Mouse (Mus musculus): ENCODE measurements around the gene Cse1l. TPM values are rescaled to one million over a fixed set of nuclear protein-coding genes. Genes with fewer than 3 reads are reported as not detected.
A peak's percentile ranks its signal among the peaks of the same experiment; 100 is the strongest.

The Cse1l gene
- polyA plus RNA-seq, 1 experiment from 2014 or later: 89.3 TPM

- no peak for ATAC-seq (ENCODE audit: low FRiP score, low read depth)
- 89% methylated on average over 7 of the region's 7 CpGs for WGBS
- H3K27me3 ChIP-seq: no peaks in the 10 kb centered on the region
Observed at GRCm38 (mm10) chr2:166990861-166991260, 85.0 kb downstream of the Cse1l start.

DNA sequence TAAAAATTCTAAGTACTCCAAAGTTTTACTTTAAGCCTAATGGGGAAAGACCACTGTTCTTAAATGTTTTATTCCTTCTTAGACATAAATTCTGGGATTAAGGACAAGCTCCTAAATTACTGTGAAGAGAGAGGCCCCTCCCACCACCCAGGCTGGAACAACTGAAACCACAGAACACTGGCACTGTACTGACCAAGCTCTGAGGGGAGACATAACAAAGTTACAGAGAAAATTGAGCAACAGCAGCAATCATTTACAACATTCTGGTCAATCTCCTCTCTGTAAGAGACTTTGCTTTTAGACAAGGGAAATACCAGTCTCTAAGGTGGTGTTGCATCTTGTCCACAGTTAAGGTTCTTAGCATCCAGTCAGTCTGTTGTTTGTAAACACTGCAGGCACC lies 86.1 kb downstream of the Cse1l start:
- Histone ChIP-seq H3K9ac (no peak overlapping the region), H3K4me1 (replicated peaks) (peaks cover 46% of the 10 kb centered on the region), H3K4me2 (no peak overlapping the region), H3K27ac (replicated peaks) (no peak overlapping the region), H3K4me3 (no peak overlapping the region), H3K36me3 (no peaks in the 10 kb centered on the region), H3K9me3 (no peaks in the 10 kb centered on the region), H3K27me3 (no peaks in the 10 kb centered on the region)
- no peak for ATAC-seq (ENCODE audit: low FRiP score, low read depth)

More at GRCm38 (mm10) chr2:166990861-166991260, 85.0 kb downstream of the Cse1l start:
- Histone ChIP-seq H3K9ac (no peak overlapping the region), H3K4me2 (no peak overlapping the region), H3K9me3 (no peaks in the 10 kb centered on the region), H3K36me3 (no peaks in the 10 kb centered on the region), H3K27ac (replicated peaks) (no peak overlapping the region), H3K4me1 (replicated peaks) (peaks cover 40% of the 10 kb centered on the region), H3K4me3 (no peak overlapping the region)

- 3% methylated on average over 28 of the region's 28 CpGs for WGBS
- Histone ChIP-seq H3K4me1 (replicated peaks) (peaks cover 43% of the 10 kb centered on the region), H3K4me2 (peak overlapping the region; percentile 68), H3K27ac (replicated peaks) (peak overlapping the region; percentile 98), H3K9me3 (no peaks in the 10 kb centered on the region), H3K27me3 (no peaks in the 10 kb centered on the region), H3K36me3 (no peaks in the 10 kb centered on the region), H3K9ac (peak overlapping the region; percentile 97), H3K4me3 (peak overlapping the region; percentile 91)
- ATAC-seq (ENCODE audit: low FRiP score, low read depth): peak; percentile 13
Observed at GRCm38 (mm10) chr2:166995021-166995795, 89.4 kb downstream of the Cse1l start.

Other genes starting within 250 kb of the Cse1l start
- 27.0 and 27.4 TPM in 2 replicates for gene Prex1, start 192.2 kb upstream of the Cse1l start, polyA plus RNA-seq (2015; fragmentation: Nextera tagmentation; extraction: Ambion mirVana)
- 9.5 and 10.9 TPM in 2 replicates for gene Trp53rkb, start 113.5 kb upstream of the Cse1l start, polyA plus RNA-seq (2015; fragmentation: Nextera tagmentation; extraction: Ambion mirVana)
- 4.6 and 5.6 TPM in 2 replicates for gene Arfgef2, start 100.5 kb upstream of the Cse1l start, polyA plus RNA-seq (2015; fragmentation: Nextera tagmentation; extraction: Ambion mirVana)
- gene Stau1, start 90.3 kb downstream of the Cse1l start, polyA plus RNA-seq (2015; fragmentation: Nextera tagmentation; extraction: Ambion mirVana): 107 and 113 TPM in 2 replicates
- 35.4 and 38.0 TPM in 2 replicates for gene Ddx27, start 109.2 kb downstream of the Cse1l start, polyA plus RNA-seq (2015; fragmentation: Nextera tagmentation; extraction: Ambion mirVana)
- 8.0 and 9.7 TPM in 2 replicates for gene Znfx1, start 157.0 kb downstream of the Cse1l start, polyA plus RNA-seq (2015; fragmentation: Nextera tagmentation; extraction: Ambion mirVana)